Mouse (Mus musculus) midbrain, embryonic 15.5 days (tissue): Measurements from ENCODE around the gene Srms. TPM values are rescaled to one million over a fixed set of nuclear protein-coding genes. Genes with fewer than 3 reads are reported as not detected.
"Not testable (repeated sequence)": the region's sequence is repeated elsewhere in the genome, so short reads cannot be mapped to it uniquely, and the experiment has no call there.

ENCODE experiments used
- ATAC-seq: fragments of 200-750 bp; cut with Nextera tagmentation; replicated peaks from 2 replicates; pipeline ENCODE4 v1.8.0; 2017; ENCODE audit warnings: moderate TSS enrichment
- H3K27ac ChIP-seq: fragments of 300-500 bp; sonication (generic); 2 replicates; pipeline ENCODE4 v1.5.1; 2015; ENCODE audit warnings: mild to moderate bottlenecking, inconsistent platforms
- H3K27me3 ChIP-seq: fragments of 300-500 bp; sonication (generic); replicated peaks from 2 replicates; pipeline ENCODE4 v1.6.1; 2015; ENCODE audit warnings: inconsistent platforms
- H3K36me3 ChIP-seq: fragments of 300-500 bp; sonication (generic); replicated peaks from 2 replicates; pipeline ENCODE4 v1.6.1; 2015; ENCODE audit warnings: inconsistent platforms
- H3K4me1 ChIP-seq: fragments of 300-500 bp; sonication (generic); 2 replicates; pipeline ENCODE4 v1.6.1; 2015; ENCODE audit warnings: inconsistent platforms
- H3K4me2 ChIP-seq: fragments of 300-500 bp; sonication (generic); 2 replicates; pipeline ENCODE4 v1.6.1; 2015; ENCODE audit warnings: inconsistent platforms, mild to moderate bottlenecking, moderate library complexity
- H3K4me3 ChIP-seq: fragments of 300-500 bp; sonication (generic); 2 replicates; pipeline ENCODE4 v1.5.1; 2015; ENCODE audit warnings: mild to moderate bottlenecking, inconsistent platforms
- H3K9ac ChIP-seq: fragments of 300-500 bp; sonication (generic); 2 replicates; pipeline ENCODE4 v1.6.1; 2015; ENCODE audit warnings: mild to moderate bottlenecking, inconsistent platforms
- H3K9me3 ChIP-seq: fragments of 300-500 bp; sonication (generic); 2 replicates; pipeline ENCODE4 v1.6.1; 2016; ENCODE audit warnings: inconsistent platforms
- WGBS: fragments of 180-500 bp; shearing (Covaris S2); methylation state at CpG from one replicate; pipeline ENCODE4 v1.1.7; 2015; ENCODE audit warnings: mixed read lengths; 5-methylcytosine and 5-hydroxymethylcytosine counted together
- polyA plus RNA-seq: library from polyadenylated mRNA; unstranded; fragments of >200 nt; fragmentation: Nextera tagmentation; extraction: Ambion mirVana; gene quantifications from 2 replicates; pipeline ENCODE4 v1.2.1, GENCODE M21; 2015

Srms gene
- polyA plus RNA-seq, 1 experiment from 2014 or later = 0.18 TPM

DNA sequence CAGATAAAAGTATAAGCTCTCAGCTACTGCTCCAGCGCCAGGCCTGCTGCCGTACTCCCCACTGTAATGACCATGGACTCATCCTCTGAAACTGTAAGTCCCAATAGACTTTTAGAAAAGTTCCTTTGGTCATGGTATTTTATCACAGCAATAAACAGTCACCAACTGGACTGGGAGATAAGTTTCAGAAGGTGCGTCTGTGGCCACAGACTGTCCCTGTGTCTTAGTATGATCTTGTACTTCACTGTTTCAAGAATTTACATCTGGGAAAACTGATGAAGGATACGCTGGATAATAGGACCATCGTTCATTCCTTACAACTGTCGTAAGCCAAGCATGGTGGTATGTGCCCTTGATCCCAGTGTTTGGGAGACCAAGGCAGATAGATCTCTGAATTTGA is 3.1 kb upstream of the Srms start:
- no peaks in the 10 kb centered on the region for H3K9me3 ChIP-seq
- ATAC-seq = no peak
- no peak overlapping the region for H3K9ac ChIP-seq
- 93% methylated on average over 6 of the region's 6 CpGs for WGBS
- no peak overlapping the region for H3K27ac ChIP-seq
- H3K36me3 ChIP-seq = no peaks in the 10 kb centered on the region
- H3K4me2 ChIP-seq = no peak overlapping the region
- peaks cover 29% of the 10 kb centered on the region for H3K4me1 ChIP-seq
- H3K27me3 ChIP-seq = peaks cover 37% of the 10 kb centered on the region
- H3K4me3 ChIP-seq = no peak overlapping the region

DNA sequence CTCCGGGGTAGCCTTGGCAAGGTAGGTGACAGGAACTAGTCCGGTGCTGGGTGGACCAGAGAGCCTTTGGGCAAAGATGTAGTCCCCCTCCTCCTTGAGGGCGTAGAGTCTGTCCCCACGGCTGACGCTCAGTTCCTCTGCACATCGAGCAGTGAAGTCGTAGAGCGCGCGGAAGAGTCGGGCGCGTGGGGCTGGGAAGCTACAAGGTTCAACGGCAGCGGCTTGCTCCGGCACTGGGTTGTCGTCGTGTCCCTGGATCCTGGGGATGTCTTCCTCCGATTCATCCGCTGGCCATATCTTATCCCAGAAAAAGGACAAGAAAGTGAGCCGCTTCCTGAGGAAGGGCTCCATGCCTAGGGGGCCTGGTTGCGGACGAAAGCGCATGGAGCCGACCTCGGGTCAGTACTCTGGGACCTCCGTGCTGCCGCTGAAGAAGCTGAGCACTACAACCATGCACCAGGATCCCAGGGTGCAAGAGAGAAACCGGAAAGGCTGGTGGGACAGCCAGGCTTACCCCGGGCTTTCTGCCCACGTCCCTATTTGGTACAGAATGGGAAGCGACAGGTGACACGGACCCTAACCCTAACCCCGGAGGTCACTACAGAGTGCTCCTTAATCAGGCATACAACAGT is 480 bp downstream of the Srms start:
- ATAC-seq = no peak
- no peak overlapping the region for H3K27ac ChIP-seq

DNA sequence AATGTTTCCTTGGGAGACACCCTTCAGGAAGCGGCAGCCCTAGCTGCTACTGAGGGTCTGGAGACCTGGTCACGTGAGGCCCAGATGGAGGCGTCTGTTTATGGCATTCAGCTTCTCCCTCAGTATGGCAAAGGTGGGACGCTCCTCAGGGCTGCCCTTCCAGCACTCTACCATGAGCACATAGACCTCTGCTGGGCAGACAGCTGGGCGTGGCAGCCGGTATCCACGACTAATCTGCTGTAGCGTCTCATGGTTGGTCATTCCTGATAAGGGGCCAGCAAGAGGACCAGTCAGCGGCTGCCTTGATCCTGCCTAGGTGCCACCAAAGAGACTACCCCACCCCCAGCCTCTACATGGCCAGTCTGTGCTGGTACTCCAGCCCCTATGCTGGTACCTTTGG is 6.9 kb downstream of the Srms start:
- no peak for ATAC-seq

More for the DNA sequence above, 480 bp downstream of the Srms start:
- H3K27me3 ChIP-seq = peaks cover 35% of the 10 kb centered on the region
- H3K4me1 ChIP-seq = peaks cover 14% of the 10 kb centered on the region
- H3K9me3 ChIP-seq = no peaks in the 10 kb centered on the region
- H3K4me3 ChIP-seq = peak overlapping the region; percentile 25
- H3K4me2 ChIP-seq = peak overlapping the region; percentile 45
- WGBS = 3% methylated on average over 34 of the region's 34 CpGs
- no peak overlapping the region for H3K9ac ChIP-seq
- H3K36me3 ChIP-seq = no peaks in the 10 kb centered on the region

DNA sequence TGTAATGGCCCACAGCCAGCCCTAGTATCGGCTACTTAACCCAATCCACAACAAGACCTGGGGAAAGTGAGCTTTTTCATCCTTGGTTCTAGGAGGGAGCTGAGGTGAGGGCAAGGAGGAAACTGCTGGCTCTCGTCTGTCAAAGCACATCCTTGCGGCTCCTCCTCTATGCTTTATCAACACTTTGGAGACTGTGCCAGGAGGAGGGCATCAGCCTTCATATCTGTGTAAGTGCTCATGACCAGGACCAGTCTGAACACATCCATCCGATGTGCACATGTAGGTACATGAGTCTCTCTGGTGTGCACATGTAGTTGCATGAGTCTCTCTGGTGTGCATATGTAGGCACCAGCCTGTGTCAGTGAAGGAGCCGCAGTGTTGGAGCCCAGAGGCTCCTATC is 7.3 kb downstream of the Srms start:
- H3K4me3 ChIP-seq = no peak overlapping the region
- ATAC-seq = no peak
- 90% methylated on average over 5 of the region's 5 CpGs for WGBS
- H3K36me3 ChIP-seq = no peaks in the 10 kb centered on the region
- no peaks in the 10 kb centered on the region for H3K27me3 ChIP-seq
- no peak overlapping the region for H3K9ac ChIP-seq
- no peak overlapping the region for H3K27ac ChIP-seq
- no peaks in the 10 kb centered on the region for H3K9me3 ChIP-seq
- no peak overlapping the region for H3K4me2 ChIP-seq
- no peaks in the 10 kb centered on the region for H3K4me1 ChIP-seq

More for the DNA sequence above, 6.9 kb downstream of the Srms start:
- Histone ChIP-seq H3K4me3 (no peak overlapping the region), H3K9ac (no peak overlapping the region), H3K27me3 (peaks cover 2% of the 10 kb centered on the region; the same call in 1 of the 2 replicates), H3K4me1 (no peaks in the 10 kb centered on the region), H3K36me3 (no peaks in the 10 kb centered on the region), H3K4me2 (no peak overlapping the region), H3K27ac (no peak overlapping the region), H3K9me3 (no peaks in the 10 kb centered on the region)
- 88% methylated on average over 9 of the region's 9 CpGs for WGBS

DNA sequence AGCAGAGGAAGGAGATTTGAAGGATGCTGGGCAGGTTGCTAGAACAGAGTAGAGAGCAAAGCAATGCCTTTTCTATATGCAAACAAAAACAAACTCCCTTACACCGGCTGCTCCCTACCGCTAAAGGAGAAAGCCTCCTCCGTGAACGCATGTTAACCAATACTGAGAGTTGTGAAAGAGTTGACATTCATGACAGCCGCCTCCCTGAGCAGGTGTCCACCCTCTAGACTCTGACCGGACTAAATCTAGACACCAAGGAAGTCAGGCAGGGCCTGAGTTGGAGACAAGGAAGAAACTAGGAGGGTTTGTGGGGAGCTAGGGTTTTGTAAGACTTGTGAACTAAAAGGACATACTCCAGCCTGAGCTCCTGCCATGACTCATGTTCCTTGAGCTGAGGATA is 10.1 kb downstream of the Srms start:
- WGBS = 80% methylated on average over 6 of the region's 6 CpGs
- ATAC-seq = no peak

DNA sequence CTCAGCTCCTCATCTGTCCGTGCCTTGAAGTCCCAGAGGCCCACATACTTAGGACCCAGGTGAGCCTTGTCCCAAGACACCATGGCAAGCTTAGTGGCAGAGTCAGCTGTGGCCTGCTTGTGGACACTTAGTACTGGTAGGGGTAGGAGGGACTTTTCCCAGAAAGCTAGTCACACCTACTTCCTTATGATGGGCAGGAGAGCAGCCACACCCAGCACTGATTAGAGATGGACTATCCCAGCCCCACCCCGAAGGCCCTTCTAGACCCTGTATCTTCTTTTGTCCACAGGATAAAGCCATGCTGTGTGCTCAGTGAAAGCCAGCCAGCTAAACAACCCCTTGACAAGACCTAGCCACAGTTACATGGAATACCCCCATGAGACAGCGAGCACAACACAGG is 10.6 kb downstream of the Srms start, which contains the start of gene Ptk6:
TSS of gene Ptk6 (minus strand) at position 368 of the 400 bp plus-strand sequence.
- Histone ChIP-seq H3K36me3 (no peaks in the 10 kb centered on the region), H3K4me2 (no peak within 1 kb of the TSS), H3K4me1 (no peaks in the 10 kb centered on the region), H3K27ac (no peak within 1 kb of the TSS), H3K9me3 (no peaks in the 10 kb centered on the region), H3K27me3 (no peaks in the 10 kb centered on the region), H3K9ac (no peak within 1 kb of the TSS), H3K4me3 (no peak within 1 kb of the TSS)
- ATAC-seq = no peak
- 89% methylated on average over 3 of the region's 3 CpGs for WGBS

More for the DNA sequence above, 10.1 kb downstream of the Srms start:
- H3K4me3 ChIP-seq = no peak overlapping the region
- H3K36me3 ChIP-seq = no peaks in the 10 kb centered on the region
- no peaks in the 10 kb centered on the region for H3K9me3 ChIP-seq
- H3K4me1 ChIP-seq = no peaks in the 10 kb centered on the region
- no peaks in the 10 kb centered on the region for H3K27me3 ChIP-seq
- no peak overlapping the region for H3K4me2 ChIP-seq
- no peak overlapping the region for H3K27ac ChIP-seq
- no peak overlapping the region for H3K9ac ChIP-seq

DNA sequence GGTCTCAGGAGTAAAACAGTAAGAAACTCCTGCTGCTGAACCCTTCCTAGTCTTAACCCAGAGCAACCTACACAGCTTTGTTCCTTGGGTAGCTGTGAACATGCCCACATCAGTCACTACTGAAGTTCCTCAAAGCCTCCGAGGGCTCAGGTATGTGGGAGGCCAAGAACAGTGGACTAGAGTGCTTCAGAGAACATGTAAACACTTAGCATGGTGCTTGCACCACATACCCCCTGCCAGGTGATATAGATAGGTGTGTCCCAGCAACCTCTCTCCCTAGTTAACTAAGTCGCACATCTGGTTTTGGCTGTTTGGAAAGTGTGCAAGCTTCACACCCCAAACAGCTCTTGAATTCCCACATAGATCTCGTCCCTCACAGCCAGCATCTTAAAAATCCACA is 11.4 kb downstream of the Srms start:
- Histone ChIP-seq H3K4me1 (no peaks in the 10 kb centered on the region), H3K36me3 (no peaks in the 10 kb centered on the region), H3K27me3 (no peaks in the 10 kb centered on the region), H3K27ac (no peak overlapping the region), H3K9me3 (no peaks in the 10 kb centered on the region), H3K4me3 (no peak overlapping the region), H3K9ac (no peak overlapping the region), H3K4me2 (no peak overlapping the region)
- 80% methylated on average over 3 of the region's 3 CpGs for WGBS
- no peak for ATAC-seq

DNA sequence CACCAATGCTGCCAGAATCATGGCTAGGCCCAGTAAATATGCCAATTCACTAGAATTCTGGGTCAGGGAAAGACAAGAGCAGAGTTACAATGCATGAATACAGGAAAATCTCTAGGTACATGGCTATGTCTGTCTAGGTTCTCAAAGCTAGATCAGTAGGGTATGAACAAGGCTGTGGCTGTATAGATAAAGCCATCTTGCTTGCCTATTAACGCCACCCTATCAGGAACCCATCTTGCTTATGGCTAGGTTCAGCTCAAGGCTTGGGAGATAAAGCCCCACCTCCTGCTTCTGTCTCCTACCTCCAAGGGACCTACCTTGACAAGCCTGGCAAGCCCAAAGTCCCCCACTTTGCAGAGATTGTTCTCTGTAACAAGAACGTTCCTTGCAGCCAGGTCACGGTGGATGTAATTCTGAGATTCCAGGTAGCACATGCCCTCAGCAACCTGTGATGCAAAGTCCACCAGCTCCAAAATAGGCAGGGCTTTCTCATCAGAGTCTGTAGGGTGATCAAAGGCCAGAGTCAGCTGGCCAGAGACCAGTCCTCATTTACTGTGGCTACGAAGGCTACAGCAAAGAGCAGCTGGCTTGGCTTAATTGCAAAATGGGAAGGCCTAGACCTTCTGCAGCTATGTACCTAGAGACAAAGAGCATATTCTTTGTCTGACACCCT is 16.2 kb downstream of the Srms start:
- H3K4me1 ChIP-seq = no peaks in the 10 kb centered on the region
- 91% methylated on average over 4 of the region's 4 CpGs for WGBS
- no peak overlapping the region for H3K4me3 ChIP-seq
- no peak overlapping the region for H3K4me2 ChIP-seq
- no peak for ATAC-seq
- no peaks in the 10 kb centered on the region for H3K9me3 ChIP-seq
- H3K27ac ChIP-seq = no peak overlapping the region
- H3K36me3 ChIP-seq = no peaks in the 10 kb centered on the region
- H3K9ac ChIP-seq = no peak overlapping the region
- no peaks in the 10 kb centered on the region for H3K27me3 ChIP-seq

DNA sequence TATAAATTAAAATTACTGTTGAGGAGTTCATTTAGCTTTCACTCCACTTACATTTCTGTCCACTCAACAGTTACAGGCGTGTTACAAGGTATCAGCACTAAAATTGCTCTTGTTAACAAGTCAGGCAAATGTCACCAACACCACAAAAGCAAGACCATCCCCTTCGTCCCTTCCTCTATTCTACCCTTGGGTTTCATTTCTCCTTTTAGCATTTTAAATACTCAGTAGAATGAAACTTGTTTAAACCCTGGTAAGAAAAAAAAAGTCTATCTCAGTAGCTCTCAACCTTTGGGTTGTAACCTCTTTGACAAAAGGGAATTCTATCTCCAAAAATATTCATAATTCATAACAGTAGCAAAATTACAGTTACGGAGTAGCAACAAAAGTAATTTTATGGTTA is 19.9 kb downstream of the Srms start:
- H3K4me2 ChIP-seq = no peak overlapping the region
- no peak for ATAC-seq
- H3K27me3 ChIP-seq = no peaks in the 10 kb centered on the region
- H3K36me3 ChIP-seq = 0 out of 2 replicates have a peak, but pooled peaks cover 4% of the 10 kb centered on the region
- H3K27ac ChIP-seq = no peak overlapping the region
- no peak overlapping the region for H3K9ac ChIP-seq
- H3K4me3 ChIP-seq = no peak overlapping the region
- no peaks in the 10 kb centered on the region for H3K9me3 ChIP-seq
- WGBS = 80% methylated on average over 3 of the region's 3 CpGs
- H3K4me1 ChIP-seq = peaks cover 10% of the 10 kb centered on the region

DNA sequence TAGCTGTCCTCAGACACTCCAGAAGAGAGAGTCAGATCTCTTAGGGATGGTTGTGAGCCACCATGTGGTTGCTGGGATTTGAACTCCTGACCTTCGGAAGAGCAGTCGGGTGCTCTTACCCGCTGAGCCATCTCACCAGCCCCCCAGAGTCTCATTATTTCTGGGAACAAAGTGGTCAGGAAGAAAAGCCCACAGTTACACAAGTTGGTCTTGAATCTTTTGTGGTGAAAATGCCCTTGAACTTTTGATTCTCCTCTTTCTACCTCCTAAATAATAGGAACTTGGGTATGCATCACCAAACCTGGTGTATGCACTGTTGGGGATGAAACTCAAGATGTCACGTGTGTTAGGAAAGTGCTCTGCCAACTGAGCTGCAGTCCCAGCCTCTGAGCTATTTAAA is 21.0 kb downstream of the Srms start:
- H3K27ac ChIP-seq = no peak overlapping the region
- no peaks in the 10 kb centered on the region for H3K27me3 ChIP-seq
- 0 out of 2 replicates have a peak, but pooled peaks cover 4% of the 10 kb centered on the region for H3K36me3 ChIP-seq
- no peak for ATAC-seq
- H3K4me1 ChIP-seq = peaks cover 10% of the 10 kb centered on the region
- no peak overlapping the region for H3K9ac ChIP-seq
- H3K4me2 ChIP-seq = no peak overlapping the region
- no peaks in the 10 kb centered on the region for H3K9me3 ChIP-seq
- WGBS = 57% methylated on average over 4 of the region's 4 CpGs
- H3K4me3 ChIP-seq = no peak overlapping the region

DNA sequence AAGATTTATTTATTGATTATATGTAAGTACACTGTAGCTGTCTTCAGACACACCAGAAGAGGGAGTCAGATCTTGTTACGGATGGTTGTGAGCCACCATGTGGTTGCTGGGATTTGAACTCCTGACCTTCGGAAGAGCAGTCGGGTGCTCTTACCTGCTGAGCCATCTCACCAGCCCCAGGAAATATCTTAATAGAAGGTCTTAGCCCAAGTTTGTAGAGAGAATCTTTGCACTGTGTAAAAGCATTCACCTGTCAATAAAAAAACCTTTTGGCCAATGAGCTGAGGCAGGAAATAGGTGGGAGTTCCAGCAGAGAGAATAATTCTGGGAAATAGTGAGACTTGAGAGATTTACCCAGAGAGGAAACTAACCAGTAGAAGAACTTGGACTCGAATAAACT is 21.6 kb downstream of the Srms start:
- H3K9me3 ChIP-seq, ATAC-seq, H3K36me3 ChIP-seq, H3K9ac ChIP-seq, H3K4me2 ChIP-seq, H3K4me3 ChIP-seq, H3K27me3 ChIP-seq, H3K27ac ChIP-seq: not testable (repeated sequence)
- H3K4me1 ChIP-seq = peaks cover 14% of the 10 kb centered on the region
- 75% methylated on average over 4 of the region's 4 CpGs for WGBS

DNA sequence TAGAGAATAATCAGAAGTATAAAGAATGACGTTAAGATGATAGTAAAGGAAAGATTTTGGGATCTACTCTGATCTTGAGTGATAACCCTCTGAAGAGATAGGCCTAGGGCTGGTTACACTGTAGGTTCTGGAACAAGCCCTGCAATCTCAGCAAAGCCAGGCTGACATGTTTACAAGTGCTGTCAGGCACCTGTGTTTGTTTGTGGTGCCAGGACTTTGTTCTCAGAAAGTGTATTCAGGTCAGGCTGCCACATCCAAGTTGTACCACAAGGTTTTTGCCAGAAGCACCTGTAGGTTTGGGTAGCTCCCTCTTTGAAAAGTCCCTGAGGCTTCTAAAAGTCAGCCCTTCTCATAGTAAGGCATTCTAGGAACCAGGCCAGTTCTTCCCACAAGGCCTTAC is 23.7 kb downstream of the Srms start:
- Histone ChIP-seq H3K36me3 (0 out of 2 replicates have a peak, but pooled peaks cover 4% of the 10 kb centered on the region), H3K4me1 (peaks cover 18% of the 10 kb centered on the region), H3K27ac (no peak overlapping the region), H3K9ac (no peak overlapping the region), H3K27me3 (no peaks in the 10 kb centered on the region), H3K4me3 (no peak overlapping the region), H3K9me3 (no peaks in the 10 kb centered on the region), H3K4me2 (no peak overlapping the region)
- ATAC-seq = no peak
- 98% methylated on average over 1 of the region's 1 CpGs for WGBS

DNA sequence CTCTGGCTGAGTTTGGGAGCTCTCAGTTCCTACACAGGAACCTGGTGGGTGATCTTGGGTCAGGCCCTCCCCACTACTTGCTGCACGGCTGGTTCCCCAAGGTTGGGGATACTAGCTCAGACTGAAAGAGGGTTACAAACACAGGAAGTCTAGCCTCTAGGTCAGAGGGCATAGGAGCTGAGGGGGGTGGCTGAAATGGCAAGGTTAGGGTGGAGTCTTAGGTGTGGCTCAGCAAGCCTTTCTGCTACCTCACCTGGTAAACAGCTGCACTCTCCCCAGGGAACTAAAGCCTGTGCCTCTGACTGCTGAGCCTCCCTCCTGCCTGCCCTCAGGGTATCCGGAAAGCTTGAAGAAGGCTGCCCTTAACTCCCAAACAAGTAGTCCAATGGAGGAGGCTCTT is 24.3 kb downstream of the Srms start:
- 0 out of 2 replicates have a peak overlapping the region, but pooled peaks have one; percentile 1 for H3K27ac ChIP-seq
- no peak for ATAC-seq
- WGBS = 74% methylated on average over 2 of the region's 2 CpGs
- H3K9me3 ChIP-seq = no peaks in the 10 kb centered on the region
- H3K9ac ChIP-seq = no peak overlapping the region; the same call in 1 of the 2 replicates
- H3K36me3 ChIP-seq = 0 out of 2 replicates have a peak, but pooled peaks cover 4% of the 10 kb centered on the region
- peaks cover 18% of the 10 kb centered on the region for H3K4me1 ChIP-seq
- peak overlapping the region; percentile 65 for H3K4me2 ChIP-seq
- peak overlapping the region; percentile 78 for H3K4me3 ChIP-seq
- no peaks in the 10 kb centered on the region for H3K27me3 ChIP-seq
